Mouse (Mus musculus) layer of hippocampus, adult 2 months (tissue): ENCODE measurements at regions not wholly inside any gene's neighbourhood (a gene's known extent, or its start where the extent isn't known, plus 50 kb on each side); places are given as distances from the start of the nearest gene placed in this dataset.

Experiments used
- DNase-seq, 2 experiments: peaks; one replicate each; pipeline ENCODE4 v3.0.0; 2022; ENCODE audit warnings: low spot score in 2 of 2
- H3K27ac ChIP-seq: fragments of 200-600 bp; 2 replicates; pipeline ENCODE4 v1.8.1; 2022
- H3K4me3 ChIP-seq: fragments of 200-600 bp; 2 replicates; pipeline ENCODE4 v1.8.1; 2022; ENCODE audit warnings: mild to moderate bottlenecking
- CTCF ChIP-seq: fragments of 200-600 bp; conservative IDR thresholded peaks from 2 replicates; pipeline ENCODE4 v1.8.1; 2022; ENCODE audit warnings: antibody characterized with exemption, mild to moderate bottlenecking, moderate library complexity

DNA sequence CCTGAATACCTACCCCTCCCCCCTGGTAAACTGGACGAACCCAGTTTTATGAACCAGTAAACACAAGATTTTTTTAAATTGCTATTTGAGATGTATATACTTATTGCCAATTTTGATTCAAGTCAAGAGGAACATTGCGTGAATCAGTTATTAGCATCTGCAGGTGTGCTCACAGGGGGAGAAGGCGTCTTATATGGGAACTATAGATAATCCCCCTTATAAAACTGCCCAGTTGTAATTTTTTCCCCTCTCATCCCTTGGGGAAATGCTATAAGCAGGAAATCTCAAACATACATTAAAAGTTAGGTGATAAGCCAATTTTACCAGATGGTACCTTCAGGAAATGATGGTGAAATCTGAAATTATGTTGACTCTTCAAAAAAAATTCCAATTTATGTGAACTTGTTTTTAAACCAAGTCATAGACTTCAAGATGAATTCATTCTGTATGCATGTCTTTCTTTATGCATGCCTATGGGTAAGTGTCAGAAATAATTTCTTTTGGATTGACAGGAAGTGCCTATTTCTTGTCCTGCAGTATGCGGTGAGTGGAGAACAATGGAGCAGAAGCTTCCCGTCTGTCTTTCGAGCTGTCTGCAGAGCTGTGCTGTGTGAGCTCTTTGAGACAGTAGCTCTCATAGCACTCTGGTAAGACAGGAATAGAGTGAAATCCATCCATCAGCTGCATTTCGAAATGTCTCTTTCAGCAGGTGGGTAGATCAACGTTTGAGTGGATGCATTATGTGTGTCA lies 306.0 kb upstream of the Xrcc4 start:
- Histone ChIP-seq H3K4me3 (no peak overlapping the region), H3K27ac (no peak overlapping the region)
- no peak for DNase-seq
- TF ChIP-seq CTCF: no peak

DNA sequence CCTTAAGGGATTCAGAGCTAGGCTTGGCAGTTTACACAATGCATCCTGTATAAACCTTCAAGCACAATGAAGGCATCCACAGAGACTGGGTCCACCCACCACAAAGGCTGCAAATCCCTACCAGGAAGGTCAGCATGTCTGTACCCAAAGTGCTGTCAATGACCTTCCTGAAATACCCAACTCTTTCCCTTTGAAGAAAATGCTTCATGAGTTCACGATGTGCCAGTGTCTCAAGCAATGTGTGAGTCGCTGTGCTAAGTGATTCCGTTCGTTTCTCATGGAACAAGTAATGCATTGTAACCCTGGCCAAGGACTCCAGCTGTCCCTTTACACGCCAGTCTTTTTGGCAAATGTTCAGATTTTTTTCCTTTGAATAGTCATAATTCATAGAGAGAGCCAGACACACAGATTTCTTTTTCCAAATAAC lies 305.4 kb upstream of the Xrcc4 start:
- peak in 1 of 2 experiments; percentile 21 for DNase-seq
- H3K4me3 ChIP-seq: no peak overlapping the region
- TF ChIP-seq CTCF: no peak
- H3K27ac ChIP-seq: peak overlapping the region; percentile 54; the same call in 1 of the 2 replicates

DNA sequence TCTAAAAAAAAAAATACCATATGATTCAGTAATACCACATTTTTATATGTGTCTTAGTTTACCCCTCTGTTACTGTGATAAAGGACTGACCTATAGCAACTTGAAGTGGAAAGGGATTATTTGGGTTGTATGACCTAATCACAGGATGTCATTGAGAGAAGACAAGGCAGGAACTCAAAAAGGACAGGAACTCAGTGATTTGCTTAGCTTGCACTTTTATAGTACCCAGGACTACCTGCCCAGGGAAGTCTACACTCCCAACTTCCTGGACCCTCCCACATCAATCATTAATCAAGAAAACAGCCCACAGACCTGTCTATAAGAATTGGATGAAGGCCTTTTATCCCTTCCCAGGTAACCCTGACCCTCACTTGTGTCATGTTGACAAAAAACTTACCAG lies 303.0 kb upstream of the Xrcc4 start:
- no peak overlapping the region for H3K27ac ChIP-seq
- no peak overlapping the region for H3K4me3 ChIP-seq
- DNase-seq: no peak
- TF ChIP-seq CTCF: no peak

DNA sequence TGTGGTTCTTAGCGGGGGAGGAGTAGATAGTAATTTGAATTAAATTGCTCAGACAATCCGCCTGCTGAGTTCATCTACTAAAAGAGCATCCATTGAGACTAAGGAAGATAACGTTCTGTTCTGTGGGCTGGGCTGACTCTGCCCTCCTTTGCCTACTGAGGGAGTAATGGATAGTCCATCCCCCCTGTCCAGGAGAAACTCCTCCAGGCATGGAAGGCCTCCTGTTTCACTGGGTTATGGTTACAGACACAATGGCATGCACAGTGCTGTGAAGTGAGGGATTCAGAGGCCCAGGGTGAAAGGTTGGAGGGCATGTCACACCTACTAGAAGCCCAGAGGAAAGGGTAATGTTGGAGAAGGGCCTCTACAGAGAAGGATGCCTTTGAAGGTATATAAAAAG lies 287.2 kb upstream of the Xrcc4 start:
- H3K4me3 ChIP-seq: no peak overlapping the region
- no peak for TF ChIP-seq CTCF
- DNase-seq: no peak
- H3K27ac ChIP-seq: no peak overlapping the region

GRCm38 (mm10) chr13:90376207-90376606 lies 286.8 kb upstream of the Xrcc4 start:
- no peak for DNase-seq
- Histone ChIP-seq H3K4me3 (no peak overlapping the region), H3K27ac (no peak overlapping the region)
- TF ChIP-seq CTCF: no peak

- H3K4me3 ChIP-seq: no peak overlapping the region
- no peak for TF ChIP-seq CTCF
- no peak for DNase-seq
- no peak overlapping the region for H3K27ac ChIP-seq
These were observed 282.2 kb upstream of the Xrcc4 start for GRCm38 (mm10) chr13:90371415-90372150.

DNA sequence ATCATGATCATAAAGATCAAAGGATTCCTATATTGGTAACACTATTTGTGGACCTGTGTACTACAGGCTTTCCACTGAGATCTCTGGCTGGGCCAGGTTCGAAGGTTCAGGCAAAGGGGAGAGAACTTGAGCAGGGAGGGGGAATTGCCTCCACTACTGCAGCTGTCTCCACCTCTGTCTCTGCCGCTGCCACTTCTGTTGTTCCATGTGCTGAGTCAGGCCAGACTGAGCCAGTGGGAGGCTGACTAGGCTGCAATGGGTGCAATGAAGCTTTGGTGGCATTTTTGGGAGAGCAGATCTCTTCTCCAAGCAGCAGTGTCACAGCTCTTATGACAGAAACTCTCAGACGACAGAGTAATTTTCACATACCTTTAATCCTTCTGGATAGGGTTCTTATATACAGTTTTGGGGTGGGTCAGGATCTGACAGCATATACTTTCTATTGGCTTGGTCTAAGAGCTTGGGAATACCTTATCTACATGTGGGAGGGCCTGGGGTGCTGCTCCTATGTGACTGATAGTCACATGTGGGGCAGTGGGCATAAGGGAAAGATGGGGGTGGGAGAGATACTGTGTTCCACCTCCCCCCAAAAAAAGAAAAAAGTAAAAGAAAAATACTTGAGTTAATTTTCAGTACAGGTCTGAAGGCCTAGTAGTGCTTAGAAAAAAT lies 281.5 kb upstream of the Xrcc4 start:
- Histone ChIP-seq H3K27ac (no peak overlapping the region), H3K4me3 (no peak overlapping the region)
- TF ChIP-seq CTCF: no peak
- DNase-seq: no peak

- no peak for DNase-seq
- no peak for TF ChIP-seq CTCF
- Histone ChIP-seq H3K27ac (no peak overlapping the region), H3K4me3 (no peak overlapping the region)
These were observed 275.2 kb upstream of the Xrcc4 start for GRCm38 (mm10) chr13:90364518-90365027.

DNA sequence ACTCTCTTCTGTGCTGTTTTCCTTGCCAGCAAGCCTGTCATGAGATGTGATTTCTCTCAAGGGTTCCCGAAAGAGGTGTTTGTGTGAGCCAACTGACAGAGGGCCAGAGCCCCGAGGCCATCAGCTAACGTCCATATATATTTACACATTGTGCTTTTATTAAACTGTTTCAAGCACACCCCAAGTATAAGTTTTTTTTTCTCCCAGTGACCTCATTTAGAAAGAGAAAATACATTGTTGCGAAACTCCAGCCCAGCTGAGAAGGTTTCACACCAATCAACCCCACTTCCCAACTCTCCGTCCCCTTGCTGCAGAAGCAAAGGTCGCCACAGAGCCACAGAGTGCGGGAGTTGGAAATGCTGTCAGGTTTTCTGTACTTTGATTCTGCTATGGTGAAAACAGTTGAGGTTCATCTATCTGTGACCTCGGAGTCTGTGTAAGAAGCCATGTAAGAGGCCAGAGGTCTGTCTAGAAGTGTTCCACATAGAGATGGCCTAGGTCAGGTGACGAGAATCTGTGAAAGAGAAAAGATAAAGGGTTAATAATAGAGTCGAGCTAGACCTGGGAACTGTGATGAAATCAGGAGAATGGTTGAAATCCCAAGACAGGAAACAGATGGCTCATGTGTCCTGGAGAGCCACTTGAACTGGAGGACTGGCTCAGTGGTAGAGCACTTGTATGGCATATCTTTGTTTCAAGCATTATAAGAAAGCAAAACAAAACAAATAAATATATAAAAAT lies 270.6 kb upstream of the Xrcc4 start:
- no peak overlapping the region for H3K27ac ChIP-seq
- DNase-seq: no peak
- H3K4me3 ChIP-seq: no peak overlapping the region
- TF ChIP-seq CTCF: no peak

DNA sequence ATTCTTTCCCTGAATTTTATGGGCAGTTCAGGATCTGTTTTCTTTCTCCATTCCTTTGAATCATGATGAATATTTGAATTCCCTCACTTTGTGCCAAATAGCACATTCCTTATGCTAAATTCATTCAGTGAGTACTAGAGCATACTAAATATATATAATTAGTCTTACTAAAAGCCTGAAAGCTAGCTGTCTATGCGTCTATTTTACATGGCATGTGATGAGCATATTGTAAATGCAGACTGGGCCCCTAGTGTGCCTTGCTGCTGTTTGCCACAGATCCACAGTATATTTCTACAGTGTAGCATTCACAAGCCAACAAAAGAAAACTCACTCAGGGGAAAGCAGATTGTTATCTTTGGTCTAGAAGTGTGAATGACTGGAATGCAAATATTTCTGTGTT lies 268.7 kb upstream of the Xrcc4 start:
- Histone ChIP-seq H3K4me3 (no peak overlapping the region), H3K27ac (no peak overlapping the region)
- no peak for TF ChIP-seq CTCF
- DNase-seq: no peak

GRCm38 (mm10) chr13:90355602-90356001 lies 266.2 kb upstream of the Xrcc4 start:
- no peak for DNase-seq
- TF ChIP-seq CTCF: no peak
- no peak overlapping the region for H3K27ac ChIP-seq

GRCm38 (mm10) chr13:90342823-90343222 lies 253.4 kb upstream of the Xrcc4 start:
- no peak for DNase-seq
- no peak overlapping the region for H3K27ac ChIP-seq
- TF ChIP-seq CTCF: no peak
- no peak overlapping the region for H3K4me3 ChIP-seq

More at GRCm38 (mm10) chr13:90355602-90356001, 266.2 kb upstream of the Xrcc4 start:
- H3K4me3 ChIP-seq: no peak overlapping the region
